Mouse (Mus musculus): ENCODE measurements around the gene Pbx1. TPM values are rescaled to one million over a fixed set of nuclear protein-coding genes. Genes with fewer than 3 reads are reported as not detected.

Gene Pbx1
- total RNA-seq, 2 experiments from 2014 or later, result 129 to 137 TPM

DNA sequence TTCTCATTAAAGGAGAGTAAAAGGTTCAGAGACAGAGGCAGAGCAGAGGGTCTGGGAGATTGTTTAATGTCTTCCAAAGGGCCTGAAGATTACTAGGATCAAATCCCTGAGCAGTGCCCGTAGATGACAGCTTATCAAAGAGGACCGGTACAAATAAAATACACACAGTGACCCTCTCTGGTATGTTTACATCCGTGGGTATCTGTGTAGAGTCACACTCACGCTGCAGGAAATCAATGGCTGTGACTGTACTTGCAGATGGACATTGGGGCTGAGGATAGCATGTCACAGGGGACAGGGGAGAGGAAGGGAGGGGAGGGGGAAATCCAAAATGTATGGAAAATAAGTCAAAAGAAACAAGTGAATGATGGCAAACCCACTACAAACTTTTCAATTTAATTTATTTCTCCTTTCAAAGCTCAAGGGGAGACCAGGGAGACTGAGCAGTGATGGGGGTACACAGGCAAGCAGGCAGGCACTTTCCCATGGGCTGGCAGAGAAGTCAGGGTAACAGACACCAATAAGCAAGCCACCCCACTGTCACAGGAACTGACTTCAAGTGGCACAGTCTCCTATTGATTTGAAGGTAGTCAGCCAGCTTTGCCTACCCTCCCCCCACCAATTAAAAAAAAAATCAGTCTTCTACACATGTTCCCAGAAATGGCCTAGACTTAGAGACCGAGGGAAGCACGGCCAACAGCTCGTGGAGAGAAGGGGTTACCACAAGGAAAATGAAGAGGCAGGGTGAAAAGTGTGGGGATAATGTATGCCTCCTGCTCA is 107.6 kb downstream of the Pbx1 start:
- no peak for DNase-seq (ENCODE audit: low spot score in 2 of 2)
- intact Hi-C loops (cut with DNase I), result loop anchor here (5.0 kb wide), 2 partner anchors 92 to 112 kb away; no protein-coding TSS in a partner anchor

GRCm38 (mm10) chr1:168323436-168324108 is 108.5 kb downstream of the Pbx1 start:
- intact Hi-C loops (cut with DNase I), result loop anchor here (5.0 kb wide), 2 partner anchors 91 to 111 kb away; no protein-coding TSS in a partner anchor

GRCm38 (mm10) chr1:168322892-168323291 is 109.2 kb downstream of the Pbx1 start:
- intact Hi-C loops (cut with DNase I), result loop anchor here (5.0 kb wide), 2 partner anchors 91 to 111 kb away; no protein-coding TSS in a partner anchor
- DNase-seq (ENCODE audit: low spot score in 2 of 2), result peak in 1 of 2 experiments; percentile 42

More at GRCm38 (mm10) chr1:168323436-168324108, 108.5 kb downstream of the Pbx1 start:
- DNase-seq (ENCODE audit: low spot score in 2 of 2), result no peak

GRCm38 (mm10) chr1:168319695-168320094 is 112.4 kb downstream of the Pbx1 start:
- DNase-seq (ENCODE audit: low spot score in 2 of 2), result no peak
- intact Hi-C loops (cut with DNase I), result loop anchor here (5.0 kb wide), 2 partner anchors 87 to 107 kb away; no protein-coding TSS in a partner anchor

DNA sequence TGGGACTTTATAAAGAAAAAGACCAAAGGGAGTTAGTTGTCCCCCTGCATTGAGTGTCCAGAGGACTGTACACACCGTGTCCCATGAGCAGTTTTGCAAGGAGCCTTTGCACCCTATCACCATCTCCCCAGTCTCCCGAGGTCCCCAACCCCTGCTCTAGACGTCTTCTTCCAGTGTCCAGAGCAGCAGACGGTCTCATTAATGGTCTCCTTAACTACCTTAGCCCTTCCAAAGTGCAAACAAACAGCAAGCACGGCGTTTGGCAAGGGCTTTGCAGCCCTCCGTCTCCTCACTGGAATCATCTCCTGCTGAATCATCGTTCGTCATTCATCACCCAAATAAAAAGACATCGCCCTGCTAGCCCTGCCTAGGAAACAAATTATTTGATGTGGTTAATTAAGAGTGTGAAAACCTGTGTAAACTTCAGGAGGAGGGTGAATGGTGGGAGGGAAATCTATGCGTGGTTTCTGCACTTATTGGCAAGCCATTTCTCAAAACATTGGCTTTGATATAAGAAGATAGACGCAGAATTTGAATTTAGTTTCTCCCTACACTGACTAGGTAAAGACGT is 113.1 kb downstream of the Pbx1 start:
- no peak for DNase-seq (ENCODE audit: low spot score in 2 of 2)
- intact Hi-C loops (cut with DNase I), result no loop called here

GRCm38 (mm10) chr1:168313772-168314171 is 118.3 kb downstream of the Pbx1 start:
- intact Hi-C loops (cut with DNase I), result no loop called here
- no peak for DNase-seq (ENCODE audit: low spot score in 2 of 2)

DNA sequence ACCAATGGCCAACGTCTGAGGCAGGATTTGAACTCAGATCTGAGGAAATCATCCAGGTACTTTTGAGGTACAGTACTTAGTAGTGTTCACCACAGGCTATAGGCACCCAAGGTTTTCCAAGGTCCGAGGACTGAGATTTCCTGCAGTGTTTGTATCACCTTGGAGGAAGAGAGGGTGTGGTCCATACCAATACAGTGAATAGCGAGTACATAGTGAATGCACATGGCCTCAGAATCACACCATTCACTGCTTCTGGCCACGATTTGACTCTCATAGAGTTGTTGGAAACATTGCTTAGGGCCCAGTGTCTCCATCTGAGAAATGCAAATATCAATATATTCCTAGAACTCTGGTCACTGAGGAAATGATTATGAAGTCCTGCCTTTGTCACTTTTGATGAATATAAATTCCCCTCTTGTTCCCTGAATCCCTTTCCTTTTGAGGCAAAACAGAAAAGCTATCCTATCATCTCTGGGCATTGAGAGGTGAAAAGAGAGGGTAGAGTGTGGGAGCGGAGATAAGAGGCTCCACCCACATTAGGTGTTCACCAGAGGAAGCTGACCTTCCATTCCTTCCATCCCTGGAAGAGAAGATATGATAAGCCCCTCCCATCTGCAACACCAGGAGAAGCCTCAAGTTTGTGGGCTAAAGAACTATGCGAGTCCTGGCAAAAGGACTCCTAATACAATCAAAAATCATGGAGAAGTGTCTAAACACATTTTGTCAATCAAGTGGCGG is 119.2 kb downstream of the Pbx1 start:
- intact Hi-C loops (cut with DNase I), result no loop called here
- DNase-seq (ENCODE audit: low spot score in 2 of 2), result no peak

DNA sequence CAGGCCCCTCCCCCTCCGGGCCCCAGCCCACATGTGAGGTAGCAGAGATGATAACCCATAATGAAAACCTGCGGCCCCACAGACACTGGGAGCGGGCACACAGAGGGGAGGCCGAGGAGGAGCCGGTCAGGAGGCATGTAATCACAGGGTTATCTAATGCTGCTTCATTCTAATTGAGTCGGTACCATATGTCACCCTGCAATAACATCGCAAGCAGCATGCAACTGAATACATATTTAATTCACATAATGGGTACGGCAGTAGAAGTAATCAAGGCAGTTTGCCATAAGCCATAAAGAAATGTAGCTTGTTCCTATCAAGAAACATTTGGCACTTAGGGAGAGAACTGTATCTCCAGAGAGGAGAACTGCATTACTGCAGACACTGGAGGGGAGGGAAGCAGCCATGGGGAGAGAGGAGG is 123.0 kb downstream of the Pbx1 start:
- intact Hi-C loops (cut with DNase I), result no loop called here

GRCm38 (mm10) chr1:168307275-168308182 is 124.5 kb downstream of the Pbx1 start:
- intact Hi-C loops (cut with DNase I), result no loop called here

More for the DNA sequence above, 123.0 kb downstream of the Pbx1 start:
- DNase-seq (ENCODE audit: low spot score in 2 of 2), result peak in 1 of 2 experiments; percentile 31

DNA sequence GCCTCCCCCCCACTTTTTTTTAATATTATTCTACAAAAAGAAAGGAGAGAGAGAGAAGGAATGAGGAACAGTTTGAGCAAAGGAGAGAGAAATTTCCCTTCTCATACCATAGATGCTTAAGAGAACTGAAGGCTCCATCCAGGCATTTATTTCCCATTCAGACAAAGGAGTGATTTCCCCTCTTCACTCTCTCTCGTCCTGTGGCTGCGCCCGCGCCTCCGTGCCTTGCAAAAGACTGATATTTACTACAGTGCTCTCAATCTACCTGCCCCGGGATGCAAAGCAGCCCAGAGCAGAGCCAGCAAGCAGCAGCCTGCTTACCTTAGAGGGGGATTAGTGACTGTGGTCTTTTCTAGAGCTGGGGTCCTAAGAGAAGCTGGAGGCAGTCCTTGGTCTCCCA is 131.6 kb downstream of the Pbx1 start:
- intact Hi-C loops (cut with DNase I), result no loop called here
- no peak for DNase-seq (ENCODE audit: low spot score in 2 of 2)

More at GRCm38 (mm10) chr1:168307275-168308182, 124.5 kb downstream of the Pbx1 start:
- DNase-seq (ENCODE audit: low spot score in 2 of 2), result no peak

DNA sequence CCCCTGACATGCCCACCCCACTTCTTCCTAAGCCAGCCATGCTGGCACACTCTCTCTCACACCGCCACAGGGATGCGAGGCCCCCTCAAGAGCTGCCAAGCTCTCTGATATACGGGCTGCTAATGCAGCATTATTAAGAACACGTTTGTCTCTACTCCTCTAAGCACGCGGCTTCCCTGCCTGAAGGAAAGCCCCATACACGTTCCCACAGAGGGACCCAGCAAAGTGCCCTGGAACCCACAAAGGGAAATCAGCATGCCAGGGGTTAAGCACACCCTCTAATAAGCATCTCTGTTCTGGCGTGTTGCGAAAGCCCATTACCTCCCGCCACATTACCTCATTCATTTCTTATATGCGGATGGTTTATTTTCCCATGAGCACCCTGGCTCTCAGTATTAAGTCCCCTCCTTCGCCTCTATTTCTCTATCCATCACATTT is 132.1 kb downstream of the Pbx1 start:
- intact Hi-C loops (cut with DNase I), result no loop called here
- DNase-seq (ENCODE audit: low spot score in 2 of 2), result no peak

GRCm38 (mm10) chr1:168299181-168299580 is 132.9 kb downstream of the Pbx1 start:
- DNase-seq (ENCODE audit: low spot score in 2 of 2), result no peak
- intact Hi-C loops (cut with DNase I), result no loop called here

- no peak for DNase-seq (ENCODE audit: low spot score in 2 of 2)
- intact Hi-C loops (cut with DNase I), result no loop called here
Measured at GRCm38 (mm10) chr1:168296290-168296689, 135.8 kb downstream of the Pbx1 start.

- no peak for DNase-seq (ENCODE audit: low spot score in 2 of 2)
- intact Hi-C loops (cut with DNase I), result no loop called here
Measured at GRCm38 (mm10) chr1:168295782-168296181, 136.3 kb downstream of the Pbx1 start.

DNA sequence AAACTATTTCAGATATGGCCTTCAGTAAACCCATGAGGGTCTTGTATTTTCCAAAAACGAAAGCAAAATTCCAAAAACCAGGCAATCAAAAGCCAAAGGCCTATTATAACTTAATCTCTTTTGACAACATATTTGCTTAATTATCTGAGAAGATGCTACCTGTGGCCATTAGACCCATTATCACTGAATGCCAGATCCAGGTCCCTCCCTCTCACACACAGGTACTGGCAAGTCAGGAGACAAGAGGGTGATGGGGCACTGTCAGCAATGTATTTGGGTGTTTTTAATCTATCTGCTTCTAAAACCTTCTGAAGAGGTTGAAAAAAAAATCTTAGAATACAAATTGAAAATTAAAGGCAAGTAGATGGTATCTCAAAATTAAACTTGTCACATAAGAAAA is 138.4 kb downstream of the Pbx1 start:
- no peak for DNase-seq (ENCODE audit: low spot score in 2 of 2)
- intact Hi-C loops (cut with DNase I), result no loop called here

- intact Hi-C loops (cut with DNase I), result no loop called here
- DNase-seq (ENCODE audit: low spot score in 2 of 2), result no peak
Measured at GRCm38 (mm10) chr1:168292106-168292505, 140.0 kb downstream of the Pbx1 start.

DNA sequence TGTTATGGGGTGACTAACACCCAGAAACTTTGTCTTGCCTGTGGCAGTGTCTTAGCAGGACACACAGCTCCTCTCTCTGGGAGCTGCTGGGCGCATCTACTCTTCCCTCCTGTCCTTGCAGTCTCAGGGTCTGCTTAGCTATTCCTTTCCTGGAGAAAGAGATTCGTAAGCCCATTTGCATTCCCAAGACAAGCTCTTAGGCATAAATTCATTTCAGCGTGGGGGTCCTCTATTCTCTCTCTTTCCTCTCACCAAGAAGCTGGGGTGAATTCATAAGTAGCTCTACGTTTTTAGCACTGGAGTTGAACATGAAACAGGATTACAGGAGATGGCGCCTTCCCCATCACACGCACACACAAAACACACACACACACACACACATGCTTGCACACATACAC is 140.4 kb downstream of the Pbx1 start:
- no peak for DNase-seq (ENCODE audit: low spot score in 2 of 2)
- intact Hi-C loops (cut with DNase I), result no loop called here

DNA sequence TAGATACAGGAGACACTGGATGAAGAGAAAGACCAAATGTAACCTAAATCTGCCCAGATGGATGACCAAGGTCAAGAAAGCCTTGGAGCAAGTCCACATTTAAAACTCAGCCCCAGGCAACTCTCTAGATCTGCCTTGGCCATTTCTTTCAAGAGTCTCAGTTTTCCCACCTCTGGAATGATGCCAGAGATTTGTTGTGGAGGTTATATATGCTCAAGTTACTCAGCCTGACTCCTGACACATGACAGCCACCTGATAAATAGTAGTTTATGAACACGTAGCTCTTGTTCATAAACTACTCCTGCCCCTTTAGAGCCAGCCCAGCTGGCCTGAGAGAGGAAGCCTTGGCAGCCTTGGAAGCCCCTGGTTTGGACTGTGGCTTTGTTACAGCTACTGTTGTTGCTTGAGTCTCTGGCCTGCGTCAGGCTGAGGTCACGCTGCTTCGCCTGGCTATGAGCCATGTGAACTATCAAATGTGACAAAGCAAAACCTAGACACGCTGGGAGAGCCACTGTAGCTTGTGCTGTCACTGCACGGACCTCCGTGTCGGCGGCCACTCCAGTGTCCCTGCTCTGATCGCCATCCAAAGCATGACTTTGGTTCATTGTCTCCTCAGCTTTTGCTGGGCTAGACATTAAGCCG is 140.9 kb downstream of the Pbx1 start:
- intact Hi-C loops (cut with DNase I), result no loop called here
- no peak for DNase-seq (ENCODE audit: low spot score in 2 of 2)

Data from left cerebral cortex, postnatal 25 days (tissue).